Mouse (Mus musculus): ENCODE measurements around the gene Hs1bp3. TPM values are rescaled to one million over a fixed set of nuclear protein-coding genes. Genes with fewer than 3 reads are reported as not detected.
A peak's percentile ranks its signal among the peaks of the same experiment; 100 is the strongest.

Hs1bp3 gene
- polyA plus RNA-seq, 1 experiment from 2014 or later: 18.9 TPM

DNA sequence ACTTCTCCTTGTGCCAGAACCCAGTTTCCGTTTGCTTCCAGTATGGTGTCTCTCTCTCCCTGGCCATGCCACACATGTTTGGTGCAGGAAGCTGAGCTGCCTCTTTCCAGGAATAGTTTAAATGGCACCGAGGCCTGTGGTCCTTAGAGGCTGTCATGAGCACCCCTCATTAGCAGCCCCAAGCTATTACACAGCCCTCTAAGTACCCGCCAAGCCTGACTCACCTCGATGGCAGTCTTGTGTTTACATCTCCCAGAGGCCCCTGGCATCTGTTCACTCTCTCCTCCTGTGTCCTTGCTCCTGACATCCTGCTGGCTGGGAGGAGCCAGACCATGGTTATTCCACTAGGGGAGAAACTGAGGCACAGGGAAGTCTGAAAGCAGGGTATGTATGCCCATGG lies 25.3 kb downstream of the Hs1bp3 start:
- no peaks in the 10 kb centered on the region for H3K27me3 ChIP-seq
- H3K4me2 ChIP-seq (replicated peaks): no peak overlapping the region
- H3K9ac ChIP-seq: no peak overlapping the region
- H3K4me3 ChIP-seq (replicated peaks): no peak overlapping the region
- ATAC-seq (ENCODE audit: insufficient number of reproducible peaks, low FRiP score, low TSS enrichment, low read depth): peak; percentile 41; the same call in 1 of the 2 replicates
- H3K36me3 ChIP-seq: peaks cover 43% of the 10 kb centered on the region
- H3K27ac ChIP-seq (replicated peaks): no peak overlapping the region
- H3K9me3 ChIP-seq (replicated peaks): no peaks in the 10 kb centered on the region
- peaks cover 18% of the 10 kb centered on the region; the same call in 1 of the 2 replicates for H3K4me1 ChIP-seq
- 48% methylated on average over 4 of the region's 4 CpGs for WGBS

DNA sequence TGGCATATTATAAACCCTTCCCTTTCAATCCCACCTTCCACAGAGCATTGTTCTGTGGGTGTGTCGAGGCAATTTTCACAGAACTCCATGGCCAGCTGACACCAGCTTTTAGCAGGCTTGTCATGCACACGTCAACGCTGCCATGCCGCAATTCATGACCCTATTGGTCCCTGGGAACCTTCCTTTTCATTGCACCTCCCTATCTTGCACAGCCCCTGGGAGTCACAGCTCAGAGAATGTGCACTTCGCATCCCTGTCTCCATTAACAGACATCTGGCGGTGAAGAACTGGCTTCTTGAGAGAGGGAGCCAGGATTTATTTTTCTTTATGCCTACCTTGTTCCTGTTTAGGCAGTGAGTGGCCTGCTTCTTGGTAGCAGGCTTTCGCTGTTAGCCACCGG lies 25.7 kb downstream of the Hs1bp3 start:
- ATAC-seq (ENCODE audit: insufficient number of reproducible peaks, low FRiP score, low TSS enrichment, low read depth): no peak
- H3K4me1 ChIP-seq: peaks cover 18% of the 10 kb centered on the region; the same call in 1 of the 2 replicates
- H3K27ac ChIP-seq (replicated peaks): no peak overlapping the region
- H3K9me3 ChIP-seq (replicated peaks): no peaks in the 10 kb centered on the region
- H3K4me3 ChIP-seq (replicated peaks): no peak overlapping the region
- no peaks in the 10 kb centered on the region for H3K27me3 ChIP-seq
- H3K36me3 ChIP-seq: peaks cover 40% of the 10 kb centered on the region
- no peak overlapping the region for H3K9ac ChIP-seq
- WGBS: 76% methylated on average over 8 of the region's 8 CpGs
- no peak overlapping the region for H3K4me2 ChIP-seq (replicated peaks)

DNA sequence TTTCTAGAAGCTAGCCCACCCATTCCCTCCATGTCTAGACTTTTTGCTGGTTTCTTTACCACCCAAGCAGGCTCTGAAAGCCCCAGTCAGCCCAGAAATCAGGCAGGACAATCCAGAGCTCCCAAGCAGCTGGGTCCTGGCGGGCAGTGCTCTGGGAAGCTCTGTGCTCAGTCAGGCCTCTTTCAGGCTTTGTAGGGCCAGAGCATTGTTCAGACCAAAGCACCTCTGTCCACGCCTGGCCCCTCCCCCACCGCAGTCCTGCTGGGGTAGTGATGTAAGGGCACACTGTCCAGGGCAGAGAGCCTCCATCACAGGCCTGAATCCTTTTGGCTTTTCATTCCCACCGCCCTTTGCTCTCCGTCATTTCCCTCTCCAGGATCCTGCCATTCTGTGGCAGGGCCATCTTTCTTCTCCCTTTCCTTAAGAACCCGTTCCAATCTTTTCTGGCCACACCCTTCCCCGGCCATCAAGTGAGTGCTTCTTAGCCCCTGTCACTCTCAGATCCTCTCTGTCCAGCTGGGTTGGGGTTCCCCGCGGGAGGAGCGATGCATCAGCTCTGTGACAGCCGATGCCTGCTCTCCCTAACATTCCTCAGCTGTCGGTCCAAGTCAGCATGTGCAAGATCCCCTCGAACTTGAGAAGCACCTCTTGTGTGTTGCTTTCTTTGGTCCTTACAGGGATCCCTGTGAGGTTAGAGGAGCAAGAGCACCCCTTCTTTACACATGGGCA lies 26.5 kb downstream of the Hs1bp3 start:
- Histone ChIP-seq H3K4me2 (replicated peaks) (no peak overlapping the region), H3K27ac (replicated peaks) (no peak overlapping the region), H3K4me3 (replicated peaks) (no peak overlapping the region), H3K9ac (no peak overlapping the region), H3K9me3 (replicated peaks) (no peaks in the 10 kb centered on the region), H3K36me3 (peaks cover 40% of the 10 kb centered on the region), H3K27me3 (no peaks in the 10 kb centered on the region), H3K4me1 (peaks cover 18% of the 10 kb centered on the region; the same call in 1 of the 2 replicates)
- 47% methylated on average over 13 of the region's 13 CpGs for WGBS
- ATAC-seq (ENCODE audit: insufficient number of reproducible peaks, low FRiP score, low TSS enrichment, low read depth): no peak

DNA sequence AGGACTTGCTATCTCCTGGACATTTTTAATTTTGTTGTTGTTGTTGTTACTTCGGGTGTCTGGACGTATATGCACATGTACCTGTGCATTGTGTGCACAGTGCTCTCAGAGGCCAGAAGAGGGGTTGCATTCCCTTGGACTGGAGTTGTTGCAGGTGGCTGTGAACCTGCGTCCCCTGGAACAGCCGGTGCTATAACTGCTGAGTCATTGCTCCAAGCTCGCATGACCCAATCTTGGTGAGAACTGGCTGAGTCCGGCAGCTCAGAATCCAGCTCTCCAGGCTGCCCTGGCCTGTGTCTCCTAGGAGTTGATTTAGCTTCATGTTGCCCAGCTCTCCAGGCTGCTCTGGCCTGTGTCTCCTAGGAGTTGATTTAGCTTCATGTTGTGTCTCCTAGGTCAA lies 27.8 kb downstream of the Hs1bp3 start:
- no peak overlapping the region for H3K9ac ChIP-seq
- ATAC-seq (ENCODE audit: insufficient number of reproducible peaks, low FRiP score, low TSS enrichment, low read depth): no peak
- no peak overlapping the region for H3K4me3 ChIP-seq (replicated peaks)
- H3K4me1 ChIP-seq: peaks cover 18% of the 10 kb centered on the region; the same call in 1 of the 2 replicates
- H3K4me2 ChIP-seq (replicated peaks): no peak overlapping the region
- no peaks in the 10 kb centered on the region for H3K9me3 ChIP-seq (replicated peaks)
- 92% methylated on average over 6 of the region's 6 CpGs for WGBS
- peaks cover 34% of the 10 kb centered on the region for H3K36me3 ChIP-seq
- no peak overlapping the region for H3K27ac ChIP-seq (replicated peaks)
- no peaks in the 10 kb centered on the region for H3K27me3 ChIP-seq

DNA sequence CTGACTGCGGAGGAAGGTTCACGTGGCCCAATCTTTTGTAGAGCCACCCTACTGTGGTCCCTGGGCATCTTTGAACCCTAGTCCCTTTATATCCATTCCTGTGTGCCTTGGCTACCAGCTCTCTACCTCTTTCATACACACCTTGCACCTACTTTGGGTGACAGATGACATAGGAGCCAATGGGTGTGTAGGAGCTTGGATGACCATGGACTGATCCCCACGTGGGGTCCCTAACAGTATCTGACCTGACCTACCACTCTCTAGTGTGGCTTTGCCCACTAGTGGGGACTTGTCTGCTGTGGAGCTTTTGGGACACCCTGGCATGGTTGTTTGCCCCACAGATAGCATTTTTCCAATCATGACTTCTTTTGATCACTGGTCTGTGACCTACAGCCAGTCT lies 30.1 kb downstream of the Hs1bp3 start:
- peaks cover 21% of the 10 kb centered on the region for H3K36me3 ChIP-seq
- ATAC-seq (ENCODE audit: insufficient number of reproducible peaks, low FRiP score, low TSS enrichment, low read depth): no peak
- WGBS: 90% methylated on average over 3 of the region's 3 CpGs
- H3K4me1 ChIP-seq: 0 out of 2 replicates have a peak, but pooled peaks cover 7% of the 10 kb centered on the region
- H3K4me2 ChIP-seq (replicated peaks): no peak overlapping the region
- H3K27me3 ChIP-seq: no peaks in the 10 kb centered on the region
- H3K27ac ChIP-seq (replicated peaks): no peak overlapping the region
- H3K9me3 ChIP-seq (replicated peaks): no peaks in the 10 kb centered on the region
- no peak overlapping the region for H3K9ac ChIP-seq
- H3K4me3 ChIP-seq (replicated peaks): no peak overlapping the region

DNA sequence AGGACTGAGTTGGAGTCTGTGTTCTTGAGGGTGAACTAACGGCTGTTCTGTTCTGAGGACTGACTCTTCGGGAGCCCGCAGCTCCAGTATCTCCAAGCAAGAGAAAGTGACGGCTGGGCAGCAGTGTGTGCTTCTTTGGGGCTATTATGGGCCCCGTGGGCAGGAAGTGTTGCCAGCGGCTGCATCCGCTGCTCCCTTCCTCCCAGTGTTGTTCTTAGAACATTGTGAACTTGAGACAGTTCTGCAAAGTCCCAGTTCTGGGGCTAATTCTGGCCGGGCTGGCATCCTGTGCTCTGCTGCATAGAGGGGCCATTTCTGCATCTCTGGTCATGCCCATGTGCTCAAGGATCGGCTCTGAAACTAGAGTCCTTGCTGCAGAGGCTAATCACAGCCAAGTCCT lies 31.7 kb downstream of the Hs1bp3 start:
- peaks cover 14% of the 10 kb centered on the region; the same call in 1 of the 2 replicates for H3K4me1 ChIP-seq
- no peak overlapping the region for H3K4me2 ChIP-seq (replicated peaks)
- H3K9me3 ChIP-seq (replicated peaks): no peaks in the 10 kb centered on the region
- H3K27ac ChIP-seq (replicated peaks): peak overlapping the region; percentile 63; the same call in 1 of the 2 replicates
- H3K9ac ChIP-seq: no peak overlapping the region
- no peak for ATAC-seq (ENCODE audit: insufficient number of reproducible peaks, low FRiP score, low TSS enrichment, low read depth)
- peaks cover 14% of the 10 kb centered on the region for H3K36me3 ChIP-seq
- H3K27me3 ChIP-seq: no peaks in the 10 kb centered on the region
- 43% methylated on average over 9 of the region's 9 CpGs for WGBS
- H3K4me3 ChIP-seq (replicated peaks): no peak overlapping the region

DNA sequence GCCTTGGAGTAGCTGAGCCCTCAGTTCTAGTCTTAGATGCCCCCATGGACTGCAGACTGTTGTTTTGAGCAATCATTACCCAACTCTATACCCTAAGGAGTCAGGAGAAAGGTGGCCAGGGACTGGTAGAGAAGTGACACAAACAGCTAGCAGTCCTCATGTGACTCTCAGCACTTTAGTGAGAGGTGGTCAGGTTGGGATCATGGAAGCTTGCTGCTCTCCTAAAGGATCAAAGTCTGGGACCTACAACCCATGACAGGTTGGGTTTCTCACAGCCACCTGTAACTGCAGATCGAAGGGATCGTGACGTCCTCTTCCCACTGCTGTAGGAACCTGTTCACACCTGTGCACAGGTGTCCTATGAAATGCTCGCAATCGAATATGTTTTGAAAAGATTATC lies 32.3 kb downstream of the Hs1bp3 start:
- Histone ChIP-seq H3K9ac (no peak overlapping the region), H3K27ac (replicated peaks) (peak overlapping the region; percentile 18; the same call in 1 of the 2 replicates), H3K4me3 (replicated peaks) (no peak overlapping the region), H3K27me3 (no peaks in the 10 kb centered on the region), H3K4me1 (peaks cover 16% of the 10 kb centered on the region; the same call in 1 of the 2 replicates), H3K36me3 (peaks cover 11% of the 10 kb centered on the region), H3K9me3 (replicated peaks) (no peaks in the 10 kb centered on the region), H3K4me2 (replicated peaks) (no peak overlapping the region)
- 95% methylated on average over 5 of the region's 5 CpGs for WGBS
- no peak for ATAC-seq (ENCODE audit: insufficient number of reproducible peaks, low FRiP score, low TSS enrichment, low read depth)

DNA sequence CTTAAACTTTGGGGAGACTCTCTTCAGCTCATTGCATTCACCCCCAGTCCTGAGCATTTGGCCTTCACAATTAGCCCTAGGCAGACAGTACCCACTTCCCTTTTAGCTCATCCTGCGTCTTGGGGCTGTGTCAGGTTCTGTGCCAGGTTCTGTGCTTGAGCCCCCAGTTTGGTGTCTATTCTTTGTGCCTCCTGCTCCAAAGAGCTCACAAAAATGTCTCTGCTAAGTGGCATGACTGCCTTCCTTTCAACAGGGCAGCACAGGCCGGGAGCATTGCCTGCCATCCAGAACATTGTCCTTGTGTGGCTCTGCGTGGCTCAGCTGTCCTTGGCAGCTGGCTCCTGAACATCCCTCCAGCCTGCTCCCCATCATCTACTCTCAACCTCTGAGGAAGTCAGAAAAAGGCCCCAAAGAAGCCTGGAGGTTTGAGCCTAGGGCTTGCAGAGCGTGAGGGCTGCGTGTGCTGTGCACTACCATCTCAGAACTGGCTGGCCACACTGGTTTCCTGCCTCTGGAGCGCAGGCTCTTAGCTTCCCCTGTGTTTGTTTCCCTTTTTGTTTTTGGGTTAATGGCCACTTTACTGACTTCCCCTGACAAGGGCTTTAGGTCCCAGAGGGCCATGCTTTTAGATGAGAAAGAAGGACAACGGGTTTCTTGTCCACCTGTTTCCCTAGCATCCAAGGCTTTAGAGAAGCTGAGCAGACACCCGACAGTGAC lies 34.7 kb downstream of the Hs1bp3 start:
- no peak overlapping the region for H3K4me3 ChIP-seq (replicated peaks)
- H3K4me2 ChIP-seq (replicated peaks): no peak overlapping the region
- no peaks in the 10 kb centered on the region; the same call in 1 of the 2 replicates for H3K36me3 ChIP-seq
- 76% methylated on average over 8 of the region's 8 CpGs for WGBS
- no peaks in the 10 kb centered on the region for H3K9me3 ChIP-seq (replicated peaks)
- H3K4me1 ChIP-seq: peaks cover 16% of the 10 kb centered on the region; the same call in 1 of the 2 replicates
- ATAC-seq (ENCODE audit: insufficient number of reproducible peaks, low FRiP score, low TSS enrichment, low read depth): no peak
- no peaks in the 10 kb centered on the region for H3K27me3 ChIP-seq
- H3K9ac ChIP-seq: no peak overlapping the region
- peak overlapping the region; percentile 68; the same call in 1 of the 2 replicates for H3K27ac ChIP-seq (replicated peaks)

DNA sequence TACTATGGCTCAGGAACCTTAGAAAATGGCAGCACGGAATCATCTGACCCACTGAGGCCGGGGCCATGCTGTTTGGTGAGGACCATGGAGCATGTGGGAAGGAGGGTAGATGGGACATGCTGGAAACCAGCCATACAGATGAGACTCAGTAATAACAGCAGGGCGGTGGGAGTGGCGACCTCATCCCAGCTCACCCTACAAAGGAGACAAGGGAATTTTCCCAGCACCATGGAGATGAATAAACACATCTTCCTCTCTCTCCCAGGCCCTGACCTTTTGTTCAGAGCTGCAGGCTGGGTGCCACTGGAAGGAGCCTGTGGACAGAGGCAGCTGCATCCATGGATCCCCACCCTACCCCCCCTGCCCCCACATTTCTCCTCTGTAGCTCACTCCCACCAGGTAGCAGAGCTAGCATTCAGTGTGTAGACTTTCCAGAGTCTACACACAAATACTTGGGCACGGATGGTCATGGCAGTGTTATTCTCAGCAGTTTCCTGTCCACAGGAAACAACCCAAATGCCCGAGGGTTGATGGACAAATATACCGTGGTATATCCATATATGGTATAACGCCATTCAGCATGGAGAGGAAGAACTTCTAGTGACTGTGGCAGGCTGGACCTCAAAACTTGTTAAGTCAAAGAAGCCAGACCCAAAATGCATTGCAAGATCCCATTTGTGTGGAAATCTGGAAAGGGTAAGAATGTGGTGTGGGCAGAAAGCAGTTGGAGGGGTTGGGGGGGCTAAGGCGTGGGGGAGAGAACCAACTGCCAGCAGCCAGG lies 35.7 kb downstream of the Hs1bp3 start:
- Histone ChIP-seq H3K4me3 (replicated peaks) (no peak overlapping the region), H3K4me1 (peaks cover 16% of the 10 kb centered on the region; the same call in 1 of the 2 replicates), H3K27ac (replicated peaks) (peak overlapping the region; percentile 68), H3K27me3 (no peaks in the 10 kb centered on the region), H3K9ac (no peak overlapping the region), H3K9me3 (replicated peaks) (no peaks in the 10 kb centered on the region), H3K4me2 (replicated peaks) (peak overlapping the region; percentile 17; the same call in 1 of the 2 replicates), H3K36me3 (no peaks in the 10 kb centered on the region)
- ATAC-seq (ENCODE audit: insufficient number of reproducible peaks, low FRiP score, low TSS enrichment, low read depth): no peak
- 62% methylated on average over 9 of the region's 9 CpGs for WGBS

DNA sequence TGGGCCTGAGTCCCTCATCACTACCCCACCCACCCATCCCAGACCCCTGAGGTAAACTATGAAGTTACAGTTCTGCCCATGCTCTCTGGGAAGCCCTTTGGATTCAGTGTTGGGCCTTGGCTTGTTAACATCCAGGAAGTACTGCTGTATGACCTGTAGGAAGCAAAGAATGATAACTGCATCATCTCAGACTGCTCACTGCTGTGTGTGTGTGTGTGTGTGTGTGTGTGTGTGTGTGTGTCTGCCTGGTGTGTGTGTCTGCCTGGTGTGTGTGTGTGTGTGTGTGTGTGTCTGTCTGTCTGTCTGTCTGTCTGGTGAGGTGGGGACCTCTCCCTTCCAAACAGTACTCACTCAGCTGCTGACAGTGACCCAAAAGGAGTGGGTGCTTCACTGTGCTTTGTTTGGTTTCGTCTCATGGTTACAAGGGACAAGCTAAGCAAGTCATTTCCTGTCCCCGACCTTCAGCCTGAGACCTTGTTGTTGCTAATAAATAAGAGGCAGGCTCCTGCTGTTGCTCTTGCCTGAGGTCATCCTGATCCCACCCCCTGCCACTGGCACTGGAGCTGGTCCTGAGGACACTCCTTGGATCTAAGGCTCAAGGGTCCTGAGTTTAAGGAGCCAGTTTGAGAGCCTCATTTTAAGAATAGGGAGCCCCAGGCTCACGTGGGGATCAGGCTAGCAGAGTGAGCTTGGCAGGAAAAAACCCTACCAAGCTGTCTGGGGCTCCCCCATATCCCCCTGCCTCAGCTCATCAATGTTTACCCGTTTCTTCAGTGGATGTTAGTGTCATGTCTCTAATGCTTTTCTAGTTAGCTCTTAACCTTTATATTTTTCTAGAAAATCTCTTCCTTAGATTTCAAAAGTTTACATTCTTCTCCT lies 38.0 kb downstream of the Hs1bp3 start:
- Histone ChIP-seq H3K27ac (replicated peaks) (no peak overlapping the region), H3K36me3 (no peaks in the 10 kb centered on the region), H3K4me3 (replicated peaks) (no peak overlapping the region), H3K27me3 (no peaks in the 10 kb centered on the region), H3K9me3 (replicated peaks) (no peaks in the 10 kb centered on the region), H3K9ac (no peak overlapping the region), H3K4me1 (peaks cover 16% of the 10 kb centered on the region; the same call in 1 of the 2 replicates), H3K4me2 (replicated peaks) (no peak overlapping the region)
- WGBS: 29% methylated on average over 4 of the region's 4 CpGs
- ATAC-seq (ENCODE audit: insufficient number of reproducible peaks, low FRiP score, low TSS enrichment, low read depth): no peak

All from embryonic facial prominence, embryonic 15.5 days (tissue).